Mouse (Mus musculus) fibroblast of lung, adult 2 months (primary cell): Measurements from ENCODE around the gene Gm47985.
"Not testable (repeated sequence)": the region's sequence is repeated elsewhere in the genome, so short reads cannot be mapped to it uniquely, and the experiment has no call there.

Experiments
- DNase-seq: peaks from one replicate; pipeline ENCODE4 v3.0.0-alpha.2; 2011; ENCODE audit warnings: low read depth

Gene Gm47985

DNA sequence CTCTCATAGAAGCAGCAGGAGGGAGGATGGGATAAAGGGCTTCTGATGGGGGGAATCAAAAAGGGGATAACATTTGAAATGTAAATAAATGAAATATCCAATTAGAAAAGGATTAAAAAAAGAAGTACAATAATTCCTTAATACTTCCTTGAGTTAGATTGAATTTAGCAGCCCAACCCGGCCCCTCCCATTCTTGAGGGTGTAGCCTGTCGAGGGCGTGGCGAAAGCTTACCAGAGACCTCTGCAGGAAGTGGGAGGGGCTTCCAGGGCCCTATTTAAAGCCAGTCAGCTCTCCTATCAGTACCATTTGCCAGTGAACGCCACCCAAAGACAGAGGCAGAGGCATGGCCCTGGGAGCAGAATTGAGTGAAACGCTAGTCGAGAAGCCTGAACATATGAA is at the start of gene Gm47985:
TSS of gene Gm47985 (plus strand) at position 272 of the 400 bp plus-strand sequence.
- not testable (repeated sequence) for DNase-seq

DNA sequence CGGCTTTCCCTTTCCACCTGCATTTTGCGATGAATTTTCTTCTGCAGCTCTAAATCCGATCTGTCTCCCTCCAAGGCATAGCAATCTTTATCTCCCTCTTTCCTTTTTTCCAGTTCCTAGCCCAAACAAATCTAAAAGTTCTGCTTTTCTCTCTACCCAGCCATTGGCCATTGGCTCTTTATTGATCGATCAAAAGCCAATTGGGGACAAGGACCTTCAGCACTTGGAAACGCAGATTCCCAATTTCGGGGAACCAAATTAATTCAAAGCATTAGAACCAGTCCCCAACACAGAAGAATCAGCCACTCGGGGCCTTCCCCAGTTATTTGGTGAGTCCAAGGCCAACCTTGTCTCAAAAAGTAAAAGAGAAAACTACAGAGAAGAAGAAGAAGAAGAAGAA is 49.7 kb upstream of the Gm47985 start:
- DNase-seq: no peak

DNA sequence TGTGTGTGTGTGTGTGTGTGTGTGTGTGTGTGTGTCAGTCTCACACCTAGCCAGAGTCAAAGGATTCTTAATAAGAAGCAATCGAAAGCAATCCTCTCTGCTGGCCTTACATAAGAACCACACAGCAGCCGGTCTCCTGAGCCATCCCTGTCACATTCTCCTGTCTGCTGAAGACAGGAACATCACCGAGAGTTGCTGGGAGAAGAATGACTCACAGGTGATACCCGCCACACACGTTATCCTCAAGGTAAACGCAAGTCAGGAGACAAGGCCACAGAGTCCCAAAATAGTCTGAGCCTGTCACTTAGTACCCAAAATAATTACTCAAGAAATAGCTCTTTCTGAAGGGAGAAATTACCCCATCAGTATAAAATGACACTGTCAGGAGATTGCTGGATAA is 43.9 kb upstream of the Gm47985 start:
- no peak for DNase-seq

DNA sequence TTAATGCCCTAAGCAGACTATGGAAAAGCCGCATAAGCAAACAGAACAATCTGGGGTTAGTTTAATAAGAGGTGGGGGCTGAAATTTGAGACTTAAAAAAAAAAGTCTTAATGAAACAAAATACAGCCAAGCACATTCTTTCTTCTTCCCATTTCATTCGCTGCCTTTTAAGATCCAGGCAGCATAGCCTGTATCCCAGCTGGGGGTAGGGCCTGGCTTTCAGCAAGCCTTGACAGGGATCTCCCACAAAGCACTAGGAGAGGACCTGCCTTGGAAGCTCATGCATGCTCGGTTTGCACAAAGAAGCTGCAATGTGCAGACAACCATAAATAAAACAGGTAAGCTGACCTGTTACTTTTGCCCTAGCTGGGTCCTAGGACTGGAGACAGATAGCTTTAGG is 41.4 kb upstream of the Gm47985 start:
- DNase-seq: no peak

DNA sequence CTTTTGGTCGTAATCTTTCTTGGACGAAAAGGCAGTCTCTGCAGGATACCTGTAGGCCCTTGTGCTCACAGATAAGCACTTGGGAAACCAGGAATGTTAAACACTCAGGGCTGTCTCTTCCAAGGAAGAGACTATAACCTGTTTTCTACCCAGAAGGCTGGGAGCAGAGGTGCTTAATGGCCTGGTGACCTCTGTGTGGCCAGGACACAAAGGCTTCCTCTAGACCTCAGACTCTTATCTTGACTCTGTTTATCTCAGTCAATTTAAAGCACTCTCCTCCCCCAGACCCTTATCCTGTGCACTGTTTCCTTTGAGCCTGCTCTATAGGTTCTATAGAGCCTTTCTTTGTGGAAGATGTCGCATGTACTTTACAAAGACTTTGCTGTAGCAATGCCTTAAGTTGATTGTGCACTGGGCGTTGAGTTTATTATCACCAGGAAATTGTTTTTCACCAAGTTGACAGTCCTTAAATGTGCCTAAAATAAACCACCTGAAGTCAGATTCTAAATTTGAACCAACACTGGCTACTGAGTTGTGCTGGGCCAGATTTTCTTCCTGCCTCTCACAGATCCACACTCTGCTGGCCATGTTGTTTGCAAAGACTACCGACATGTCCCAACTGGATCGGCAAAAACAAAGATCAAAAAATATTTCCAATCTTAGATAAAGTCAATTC is 37.7 kb upstream of the Gm47985 start:
- DNase-seq: no peak

DNA sequence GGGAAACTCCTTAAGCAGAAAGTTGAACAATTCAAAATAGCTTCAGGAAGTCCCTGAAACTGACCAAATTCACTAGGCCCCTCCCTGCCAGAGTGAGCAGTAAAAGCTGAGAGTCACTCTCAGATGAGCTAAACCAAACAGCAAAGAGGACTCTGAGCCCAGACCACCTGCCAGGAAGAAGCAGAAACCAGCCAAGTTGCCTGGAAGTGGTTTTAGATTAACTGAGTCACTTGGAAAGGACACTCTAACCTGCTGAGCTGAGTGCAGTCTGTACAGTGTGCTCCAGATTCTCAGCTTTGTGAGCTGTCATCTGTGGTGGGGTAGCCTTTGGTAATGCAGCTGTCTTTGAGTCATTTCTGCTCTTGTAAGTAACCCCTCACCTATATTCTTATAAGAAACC is 34.5 kb upstream of the Gm47985 start:
- no peak for DNase-seq

DNA sequence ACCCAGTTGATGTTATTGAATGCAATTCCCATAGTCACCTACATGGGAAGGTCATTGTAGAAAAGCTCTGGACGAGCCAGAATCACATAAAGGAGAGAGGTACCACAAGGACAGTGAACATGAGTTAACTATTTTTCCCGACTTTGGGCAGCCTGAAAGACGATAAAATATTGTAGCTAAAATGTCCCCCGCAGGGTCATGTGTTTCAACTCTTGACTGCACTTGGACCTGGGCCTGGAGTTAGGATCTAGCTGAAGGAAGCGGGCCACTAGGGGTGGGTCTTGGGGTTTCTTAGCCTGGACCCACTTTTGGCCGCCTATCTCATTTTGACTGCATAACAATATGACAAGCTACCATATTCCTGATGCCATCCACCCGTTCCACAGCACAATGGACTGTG is 32.1 kb upstream of the Gm47985 start:
- no peak for DNase-seq

DNA sequence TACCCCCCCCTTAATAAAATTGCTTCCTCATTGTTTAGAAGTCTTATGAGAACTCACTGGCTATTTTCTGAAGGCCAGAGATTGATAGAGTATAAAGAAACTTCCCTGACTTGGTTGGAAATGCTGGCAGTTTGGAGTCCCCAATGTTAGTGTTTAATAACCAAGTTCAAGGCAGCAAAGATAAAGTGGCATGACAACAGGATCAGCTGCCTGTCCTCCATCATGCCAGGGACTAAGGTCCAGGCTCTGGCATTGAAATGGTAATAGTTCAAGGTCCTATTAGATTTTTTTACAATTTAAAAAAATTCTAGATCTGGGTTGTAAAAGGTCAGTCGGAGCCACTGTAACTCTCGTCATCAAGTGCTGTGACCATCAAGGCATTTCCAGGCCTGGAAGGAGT is 31.2 kb upstream of the Gm47985 start:
- no peak for DNase-seq

DNA sequence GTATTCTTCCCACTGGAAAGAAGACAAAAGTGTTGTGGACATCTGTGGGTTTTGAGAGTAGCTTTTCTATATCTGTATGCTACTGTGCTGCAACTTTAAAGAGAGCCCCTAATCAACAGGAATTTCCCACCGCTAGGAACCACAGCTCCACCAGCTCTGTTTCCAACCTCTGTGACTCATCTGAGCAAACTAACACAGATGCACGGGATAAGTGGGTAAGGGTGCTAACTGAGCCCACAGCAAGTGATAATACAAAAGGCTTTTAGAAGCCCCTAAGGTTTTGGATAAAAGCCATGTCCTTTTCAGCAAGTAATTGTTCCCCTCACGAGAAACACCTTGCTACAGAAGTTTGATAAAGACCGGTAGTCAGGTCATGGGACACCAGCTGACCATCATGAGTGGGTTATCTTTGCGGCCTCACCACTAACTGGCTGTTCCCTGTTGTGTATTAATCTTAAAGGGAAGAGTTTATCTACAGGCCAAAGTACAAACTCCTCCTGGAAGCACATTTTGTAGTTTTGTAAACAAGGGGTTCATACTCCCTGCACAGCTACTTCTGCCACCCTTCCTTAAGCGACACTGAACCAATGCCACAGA is 29.2 kb upstream of the Gm47985 start:
- no peak for DNase-seq

DNA sequence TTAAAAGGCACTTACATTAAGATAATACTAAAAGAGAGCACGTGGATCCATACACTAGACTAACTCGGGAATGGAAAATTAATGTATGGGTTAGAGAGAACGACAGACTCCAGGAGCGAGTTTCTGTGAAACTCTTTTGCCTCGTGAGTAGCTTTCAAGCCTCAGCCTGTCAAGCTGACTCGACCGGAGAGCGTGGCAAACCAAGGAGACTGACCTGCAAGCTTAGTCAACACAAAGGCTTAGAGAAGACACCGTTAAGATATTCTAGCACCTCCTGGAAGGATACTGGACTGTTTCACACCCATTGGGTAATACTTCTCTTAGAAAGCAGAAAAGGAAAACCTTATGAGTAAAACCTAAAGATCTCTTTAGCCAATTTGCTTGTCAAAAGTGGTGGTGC is 28.2 kb upstream of the Gm47985 start:
- not testable (repeated sequence) for DNase-seq

DNA sequence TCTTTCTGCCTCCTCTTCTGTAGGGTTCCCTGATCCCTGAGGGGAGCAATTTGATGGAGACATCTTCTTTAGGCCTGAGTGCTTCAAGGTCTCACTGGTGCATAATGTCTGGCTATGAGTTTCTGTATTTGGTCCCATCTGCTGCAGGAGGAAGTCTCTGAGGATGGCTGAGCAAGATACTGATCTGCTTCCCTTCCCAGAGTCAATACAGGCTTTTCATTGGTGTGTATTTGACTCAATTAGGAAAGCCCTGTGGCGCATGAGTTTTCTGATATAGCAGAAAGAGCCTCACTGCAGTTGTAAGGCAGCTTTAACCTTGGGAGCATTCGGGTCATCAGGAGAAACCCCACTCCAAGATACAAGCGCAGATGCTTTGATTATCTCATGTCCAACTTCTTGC is 26.2 kb upstream of the Gm47985 start:
- no peak for DNase-seq

DNA sequence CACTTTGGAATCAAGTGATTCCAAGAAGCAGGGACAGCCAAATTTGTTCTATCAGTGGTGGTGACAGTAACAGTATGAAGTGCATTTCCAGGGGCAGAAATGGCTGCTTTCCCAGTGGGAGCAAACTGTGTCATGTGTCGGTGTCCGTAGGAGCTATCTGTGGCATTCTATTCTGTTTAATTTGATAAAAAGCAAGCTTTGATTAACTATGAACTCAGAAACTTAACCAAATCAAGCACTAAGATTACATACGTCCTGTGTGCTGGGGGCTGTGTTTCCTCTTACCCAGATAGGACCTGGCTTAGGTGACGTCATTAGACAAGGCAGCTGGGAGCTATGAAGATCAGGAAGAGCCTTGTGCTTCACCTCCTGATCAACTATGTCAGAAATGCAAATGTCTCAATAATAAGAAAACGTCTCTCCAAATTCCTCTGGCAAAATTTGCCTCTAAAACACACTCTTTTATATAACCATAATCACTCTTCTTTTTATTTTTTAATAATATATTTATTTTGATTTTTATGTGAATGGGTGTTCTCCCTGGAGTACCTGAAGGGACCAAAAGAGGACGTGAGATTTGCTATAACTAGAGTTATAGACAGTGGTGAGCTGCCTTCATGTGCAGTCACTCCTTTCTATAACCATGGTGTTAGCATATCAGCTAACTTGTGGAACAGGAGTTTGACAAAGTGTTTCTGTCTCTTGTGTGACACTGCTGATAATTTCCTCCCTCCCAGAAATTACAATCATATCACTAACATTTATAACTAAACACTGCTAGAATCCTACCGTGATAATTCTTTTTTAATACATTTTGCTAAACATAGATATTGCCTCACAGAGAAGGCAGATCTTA is 25.3 kb upstream of the Gm47985 start:
- DNase-seq: no peak

DNA sequence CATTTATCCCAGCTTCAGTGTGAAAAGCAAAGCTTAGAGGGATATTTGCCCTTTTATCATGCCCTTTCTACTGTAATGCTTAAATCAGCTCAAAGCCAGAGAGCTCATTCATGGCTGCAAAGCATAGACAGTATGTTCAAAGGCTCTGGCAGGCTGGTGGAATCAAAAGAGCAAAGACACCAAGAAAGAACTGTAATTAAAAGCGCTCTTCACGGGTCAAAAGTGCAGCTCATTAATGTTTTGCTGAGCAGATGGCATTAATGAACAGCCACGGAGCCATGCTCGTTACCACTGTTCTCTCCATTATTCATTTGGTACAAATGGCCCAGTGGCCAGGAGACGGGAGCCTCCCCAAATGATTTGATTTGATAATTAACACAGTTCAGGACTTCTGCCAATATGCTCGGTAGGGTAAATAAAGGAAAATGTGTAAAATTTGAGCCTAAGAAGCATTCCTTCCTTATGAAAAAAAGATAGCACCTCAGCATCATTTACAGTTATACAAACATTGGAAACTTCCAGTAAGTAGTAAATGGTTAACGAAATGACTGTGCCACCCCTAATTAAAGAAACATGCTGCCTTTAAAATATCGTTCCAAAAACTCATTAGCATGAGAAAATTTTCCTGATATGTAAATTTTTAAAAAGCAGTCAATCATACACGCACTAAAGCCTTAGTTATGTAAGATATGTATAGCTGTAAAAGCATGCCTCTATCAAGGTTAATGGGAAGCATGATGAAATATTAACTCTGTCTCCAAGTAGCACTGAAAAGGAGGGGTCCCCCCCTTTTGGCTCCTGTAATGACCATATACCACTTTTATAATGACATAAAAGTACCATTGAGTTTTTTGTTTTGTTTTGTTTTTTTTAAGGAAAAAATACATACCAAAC is 24.1 kb upstream of the Gm47985 start:
- DNase-seq: no peak

DNA sequence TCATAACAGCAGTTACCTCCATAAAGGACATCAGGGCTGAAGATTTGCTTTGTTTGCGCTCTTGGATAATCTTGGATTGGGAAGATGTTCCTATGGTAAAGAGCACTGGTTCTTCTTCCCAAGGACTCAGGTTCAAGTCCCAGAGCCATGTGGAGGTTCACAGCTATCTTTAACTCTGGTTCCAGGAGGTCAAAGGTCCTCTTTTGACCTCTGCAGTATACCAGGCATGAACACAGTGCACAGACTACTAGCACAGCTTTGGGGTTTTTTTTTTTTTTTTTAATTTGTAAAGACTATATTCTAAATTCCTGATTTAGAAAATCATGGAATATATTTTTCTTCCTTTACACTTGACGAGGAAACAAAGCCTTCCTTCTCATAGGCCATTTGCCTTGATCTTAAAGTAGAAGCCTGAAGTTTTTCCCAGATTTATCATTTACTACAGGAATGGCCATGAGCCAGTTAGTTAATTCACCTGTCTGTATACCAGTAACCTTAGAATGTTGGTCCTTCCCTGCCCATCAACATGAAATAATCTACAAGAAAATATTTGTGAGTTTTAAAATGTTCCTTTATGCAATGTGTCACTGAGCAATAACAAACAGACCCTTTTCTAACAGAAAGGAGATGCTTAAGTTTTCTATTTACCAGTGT is 23.4 kb upstream of the Gm47985 start:
- DNase-seq: no peak

DNA sequence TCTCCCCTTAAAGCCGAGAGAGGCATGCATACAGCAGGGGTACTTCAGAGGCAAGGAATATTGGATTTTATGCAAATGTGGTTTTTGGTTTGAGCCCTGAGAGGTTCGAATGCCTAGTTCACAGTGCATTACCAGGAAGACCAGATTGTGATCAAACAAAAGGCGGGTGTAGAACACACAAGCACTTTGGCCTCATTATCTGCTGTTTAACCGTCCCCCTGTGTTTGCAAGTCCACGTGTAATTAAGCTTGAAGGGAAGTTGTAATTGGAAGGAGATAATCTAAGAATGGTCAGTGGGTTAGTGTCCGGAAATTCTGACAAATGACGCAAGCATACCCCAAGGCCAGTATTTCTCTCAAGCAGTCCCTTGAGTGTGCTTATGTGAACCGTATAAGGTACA is 16.3 kb upstream of the Gm47985 start:
- no peak for DNase-seq

DNA sequence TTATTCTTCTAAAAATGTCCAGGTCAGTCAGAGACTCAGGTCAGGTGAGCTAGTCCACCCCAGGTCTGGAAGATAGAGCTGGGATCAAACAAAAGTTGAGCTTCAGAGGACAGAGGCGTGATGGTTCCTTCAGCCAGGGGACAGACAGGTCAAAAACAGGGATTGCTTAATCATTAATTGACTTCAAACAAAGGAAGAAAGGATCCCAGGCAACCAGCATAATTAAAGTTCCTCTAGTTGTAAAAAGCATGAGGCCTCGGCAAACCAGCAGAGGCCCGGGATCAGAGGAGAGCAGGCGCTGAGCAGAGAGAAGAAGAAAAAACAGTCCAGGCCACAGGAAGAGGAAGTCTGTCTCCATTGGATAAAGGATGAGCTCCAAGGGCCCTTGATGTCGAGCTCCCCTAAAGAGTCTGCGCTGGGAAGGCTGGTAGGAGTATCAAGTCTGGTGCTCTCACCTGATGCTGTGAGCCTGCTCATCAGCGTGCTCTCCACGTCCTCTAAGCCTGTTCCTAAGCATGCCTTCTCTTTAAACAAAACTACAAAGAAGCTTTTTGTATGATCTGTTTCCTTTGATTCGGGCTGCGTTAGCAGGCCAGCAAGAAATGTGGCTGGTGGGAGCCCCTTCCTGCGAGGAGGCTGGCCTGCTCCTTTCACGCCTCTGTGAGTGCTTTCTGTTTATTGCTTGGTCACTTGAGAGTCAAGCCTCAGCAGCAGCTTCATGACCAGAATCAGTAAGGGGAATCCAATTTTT is 14.9 kb upstream of the Gm47985 start:
- DNase-seq: no peak

DNA sequence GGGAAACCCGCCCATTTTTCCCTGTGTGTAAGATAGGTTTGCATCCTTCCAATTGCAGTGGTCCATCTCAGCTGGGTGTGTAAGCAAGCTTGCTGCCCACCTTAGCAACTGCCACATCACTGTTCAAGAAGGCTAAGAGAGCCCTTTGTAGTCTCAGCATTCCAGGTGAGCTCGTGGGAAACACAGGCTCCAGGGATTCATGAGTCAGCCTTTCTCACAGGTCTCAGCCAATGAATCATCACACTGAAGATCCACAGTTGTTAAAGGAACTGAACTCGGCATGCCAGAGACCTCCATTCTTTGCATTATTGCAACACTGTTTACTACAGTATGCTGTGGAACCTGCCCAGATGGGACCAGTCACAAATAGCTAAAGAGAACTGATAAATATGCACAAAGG is 13.7 kb upstream of the Gm47985 start:
- no peak for DNase-seq

DNA sequence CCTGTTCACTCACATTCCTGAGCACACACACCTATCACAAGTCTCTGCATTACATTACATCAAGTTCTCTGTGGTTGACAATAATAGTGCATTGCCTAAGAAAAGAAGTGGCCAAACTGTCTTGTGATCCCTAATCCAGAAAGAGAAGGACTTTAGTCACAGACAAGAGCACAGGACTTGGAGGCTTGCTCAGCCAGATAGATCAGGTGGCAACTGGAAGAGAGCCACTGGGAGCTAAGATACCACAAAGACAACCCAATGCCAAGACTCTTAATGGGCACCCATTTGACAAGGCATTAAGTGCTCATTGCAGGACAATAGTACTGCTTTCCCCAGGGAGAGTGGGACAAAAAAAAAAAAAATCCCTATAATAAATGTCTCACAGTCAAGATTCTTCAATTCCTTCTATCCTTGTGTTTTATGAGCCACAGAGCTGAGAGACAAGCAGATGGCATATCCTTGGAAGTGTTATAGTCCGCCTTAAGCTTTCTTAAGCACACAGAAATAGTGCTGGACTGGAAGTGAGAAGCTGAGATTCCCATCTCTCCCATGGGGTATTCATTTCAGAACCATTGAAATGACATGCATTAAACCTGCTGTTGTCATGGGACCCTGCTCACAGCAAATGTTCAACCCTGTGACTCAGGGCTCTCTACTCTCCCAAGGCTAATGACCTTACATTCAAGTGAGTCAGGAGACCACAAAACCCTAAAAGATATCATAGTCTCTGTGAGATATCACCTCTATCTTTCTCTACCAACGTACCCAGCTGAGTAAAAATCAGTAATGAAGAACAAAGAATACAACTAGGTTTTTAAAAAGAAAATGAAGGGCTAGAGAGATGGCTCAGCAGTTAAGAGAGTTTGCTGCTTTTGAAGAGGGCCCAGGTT is 10.5 kb upstream of the Gm47985 start:
- no peak for DNase-seq

DNA sequence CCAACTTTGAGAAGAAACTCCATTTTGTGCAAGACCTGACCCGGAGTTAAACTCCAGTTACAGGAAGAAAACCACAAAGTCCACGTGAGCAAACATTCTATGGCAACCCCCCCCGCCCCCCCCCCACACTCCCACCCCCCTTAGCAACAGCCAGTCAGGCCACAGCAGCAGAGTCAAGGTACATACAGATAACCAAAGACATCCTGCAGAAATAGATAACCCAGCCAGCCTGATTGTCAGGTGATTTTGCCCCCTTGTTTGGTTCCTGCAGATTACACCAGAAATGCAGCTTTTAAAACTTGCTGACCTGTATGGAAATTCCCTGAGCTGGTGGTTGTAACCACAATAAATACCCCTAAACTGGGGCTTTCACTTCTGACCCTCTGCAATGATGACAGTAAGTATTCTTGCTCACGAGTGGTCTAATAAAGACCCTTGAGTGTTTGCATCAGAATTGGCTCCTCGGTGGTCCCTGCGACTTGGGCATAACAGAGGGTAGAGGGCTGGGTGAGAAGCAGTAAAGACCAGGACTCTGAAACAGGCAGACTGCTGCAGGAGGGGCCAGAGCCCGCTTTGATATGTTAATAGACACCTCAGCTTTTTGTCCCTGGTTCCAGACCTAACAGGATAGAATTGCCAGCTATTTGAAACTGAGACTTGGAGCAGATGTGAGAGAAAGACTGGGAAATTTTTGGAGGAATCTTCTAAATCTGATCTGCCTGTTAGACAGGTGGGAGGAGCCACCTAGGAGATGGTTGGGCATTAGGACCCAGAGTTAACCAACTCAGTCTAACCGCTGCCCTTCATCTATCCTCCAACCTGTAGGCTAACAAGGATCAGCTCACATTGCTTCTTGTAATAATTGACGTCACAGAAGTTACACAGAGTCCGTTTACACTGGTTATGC is 5.1 kb upstream of the Gm47985 start:
- no peak for DNase-seq
